Mouse (Mus musculus) mouse trophoblast stem cell (cell line): ENCODE data around the gene Spata22.
"Not testable (repeated sequence)": the region's sequence is repeated elsewhere in the genome, so short reads cannot be mapped to it uniquely, and the experiment has no call there.

Experiments used
- in situ Hi-C, 2 experiments: fragments of 300-500 bp; cut with MseI, MboI; formaldehyde crosslinking; loops; 2 replicates in 1 of 2; 3 replicates in 1 of 2; pipeline ENCODE4 v1.15.1; 2025

Spata22 gene

DNA sequence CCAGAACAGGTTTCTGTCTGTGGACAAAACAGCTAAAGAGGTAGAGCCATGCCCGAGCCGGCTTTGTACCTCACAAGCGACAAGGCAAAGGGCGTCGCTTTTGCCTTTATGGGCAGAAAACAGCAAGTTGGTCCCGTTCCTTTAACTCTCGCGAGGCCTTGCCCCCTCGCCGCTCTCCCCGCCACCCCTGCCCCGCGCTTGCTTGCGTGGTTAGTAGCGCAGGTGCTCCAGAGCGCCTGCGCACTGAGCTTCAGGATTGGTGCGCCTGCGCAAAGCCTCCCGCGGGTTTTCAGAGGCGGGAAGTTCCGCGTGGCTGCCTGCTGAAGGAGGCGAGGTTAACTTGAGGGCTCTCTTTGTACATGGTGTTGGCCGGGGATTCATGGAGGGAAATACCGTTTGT, at the start of gene Spata22, which contains the start of the genes Aspa and Gm49340:
Spata22 (plus strand) TSS at position 300 of the 400 bp plus-strand sequence.
Aspa (minus strand) TSS at position 155 of the 400 bp plus-strand sequence.
Gm49340 (plus strand) TSS at position 300 of the 400 bp plus-strand sequence.
- in situ Hi-C loops: no loop called here

DNA sequence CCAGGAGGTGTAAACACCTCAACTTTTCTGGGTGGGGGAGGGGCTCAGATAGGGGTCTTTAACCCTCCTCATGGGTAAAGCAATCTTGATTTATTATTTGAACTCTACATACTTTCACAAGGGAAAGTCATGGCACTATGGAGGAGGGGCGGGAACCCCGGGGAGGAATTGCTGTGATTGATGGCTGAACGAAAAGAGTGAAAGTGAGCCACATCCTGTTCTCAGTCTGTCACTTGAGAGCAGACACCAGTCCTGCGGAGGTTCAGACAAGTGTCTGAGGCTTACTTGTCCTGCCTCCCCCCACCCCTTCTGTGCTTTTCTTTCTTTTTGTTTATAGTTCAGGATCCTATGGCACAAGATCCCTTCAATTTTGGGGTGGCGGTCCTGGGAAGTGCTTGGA, 48.8 kb upstream of the Spata22 start:
- in situ Hi-C loops: loop anchor here in 1 of 2 experiments (5.0 kb wide), 1 partner anchor 37 kb away; no protein-coding TSS in a partner anchor

DNA sequence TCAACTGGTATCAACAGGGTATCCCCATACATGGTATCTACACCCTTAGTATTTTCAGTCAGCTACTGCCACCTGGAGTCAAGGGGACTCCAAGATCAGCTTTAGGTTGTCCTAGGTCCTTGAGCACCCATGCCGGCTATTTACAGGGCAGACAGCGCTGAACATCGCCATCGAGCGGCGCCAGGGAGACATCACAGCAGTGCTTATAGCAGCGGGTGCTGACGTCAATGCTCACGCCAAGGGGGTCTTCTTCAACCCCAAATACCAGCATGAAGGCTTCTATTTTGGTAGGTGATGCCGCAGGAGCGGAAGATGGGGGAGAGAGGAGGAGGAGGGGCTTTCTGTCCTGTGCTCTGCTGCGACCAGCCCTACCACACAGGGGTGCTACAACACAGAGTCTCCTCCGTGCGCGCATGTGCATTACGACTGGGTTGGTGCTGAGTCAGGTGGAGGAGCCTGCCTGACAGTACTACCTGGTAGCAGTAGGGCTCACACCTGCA, 48.0 kb upstream of the Spata22 start:
- in situ Hi-C loops: loop anchor here in 1 of 2 experiments (5.0 kb wide), 1 partner anchor 36 kb away; no protein-coding TSS in a partner anchor

DNA sequence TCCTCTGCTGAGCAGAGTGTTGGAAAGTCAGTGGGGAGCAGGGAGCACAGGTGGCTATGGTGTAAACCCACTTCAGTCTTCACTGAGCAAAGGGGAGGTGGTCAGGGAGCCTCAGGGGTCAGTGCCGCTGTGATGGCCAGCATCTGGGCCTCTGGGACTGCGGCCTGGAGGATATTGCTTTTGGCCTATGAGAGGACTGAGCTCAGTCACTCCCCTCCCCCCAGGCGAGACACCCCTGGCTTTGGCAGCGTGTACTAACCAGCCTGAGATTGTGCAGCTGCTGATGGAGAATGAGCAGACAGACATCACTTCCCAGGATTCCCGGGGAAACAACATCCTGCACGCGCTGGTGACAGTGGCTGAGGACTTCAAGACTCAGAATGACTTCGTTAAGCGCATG, 46.2 kb upstream of the Spata22 start:
- in situ Hi-C loops: loop anchor here in 1 of 2 experiments (5.0 kb wide), 1 partner anchor 34 kb away; no protein-coding TSS in a partner anchor

DNA sequence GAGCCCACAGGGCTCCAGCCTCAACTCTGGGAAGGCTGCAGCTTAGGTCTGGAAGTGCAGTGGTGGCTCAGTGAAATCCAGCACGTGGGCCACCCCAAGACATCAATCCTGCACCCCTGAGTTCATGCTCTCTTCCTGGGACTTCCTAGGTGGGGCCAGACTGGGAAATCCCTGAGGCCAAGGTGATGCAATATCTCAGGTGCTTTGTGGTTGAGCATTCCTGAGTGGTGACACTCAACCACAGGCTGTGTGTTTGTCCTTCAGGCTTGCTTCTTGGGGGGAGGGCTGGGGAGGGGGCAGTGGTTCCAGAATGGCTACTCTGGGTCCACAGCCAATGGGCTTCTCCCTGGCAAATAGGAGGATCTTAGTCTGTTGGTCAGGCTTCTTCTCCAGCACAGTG, 45.6 kb upstream of the Spata22 start:
- in situ Hi-C loops: loop anchor here in 1 of 2 experiments (5.0 kb wide), 1 partner anchor 33 kb away; no protein-coding TSS in a partner anchor

DNA sequence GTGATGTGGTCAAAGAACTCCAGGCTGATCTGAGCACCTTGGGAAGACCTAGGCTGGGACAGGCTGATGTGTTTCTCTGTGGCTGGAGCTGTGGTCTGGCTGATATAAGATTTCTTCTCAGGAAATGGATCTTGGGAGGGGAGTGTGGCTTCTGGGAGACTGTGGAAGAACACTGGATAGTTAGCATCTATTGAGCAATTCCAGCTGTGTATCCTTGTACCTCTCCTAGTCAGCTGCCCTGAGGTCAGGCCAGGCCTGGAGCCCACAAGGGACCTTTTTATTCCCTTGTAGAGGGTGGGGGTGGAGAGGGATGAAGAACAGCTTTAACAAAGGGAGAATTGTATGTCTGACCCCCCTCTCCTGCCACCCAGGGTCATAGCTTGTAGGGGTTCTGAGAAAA, 45.2 kb upstream of the Spata22 start:
- in situ Hi-C loops: loop anchor here in 1 of 2 experiments (5.0 kb wide), 1 partner anchor 33 kb away; no protein-coding TSS in a partner anchor

DNA sequence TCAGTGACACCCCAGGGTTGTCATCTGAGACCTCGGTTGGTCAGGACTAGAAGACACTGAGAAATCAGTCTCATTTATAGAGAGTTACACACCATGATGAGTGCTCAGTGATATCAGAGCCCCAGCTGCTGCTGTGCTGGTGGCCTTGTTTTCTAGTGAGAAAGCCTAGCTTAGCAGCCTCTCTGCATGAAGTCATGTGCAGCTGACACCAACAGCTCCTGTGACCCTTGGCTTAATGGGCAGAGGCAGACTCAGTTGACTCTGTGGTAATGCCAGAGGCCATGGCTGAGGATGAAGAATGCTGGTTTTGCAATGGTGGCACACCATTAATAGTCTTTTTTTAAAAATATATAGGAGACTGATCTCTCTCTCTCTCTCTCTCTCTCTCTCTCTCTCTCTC, 39.9 kb upstream of the Spata22 start:
- in situ Hi-C loops: no loop called here

DNA sequence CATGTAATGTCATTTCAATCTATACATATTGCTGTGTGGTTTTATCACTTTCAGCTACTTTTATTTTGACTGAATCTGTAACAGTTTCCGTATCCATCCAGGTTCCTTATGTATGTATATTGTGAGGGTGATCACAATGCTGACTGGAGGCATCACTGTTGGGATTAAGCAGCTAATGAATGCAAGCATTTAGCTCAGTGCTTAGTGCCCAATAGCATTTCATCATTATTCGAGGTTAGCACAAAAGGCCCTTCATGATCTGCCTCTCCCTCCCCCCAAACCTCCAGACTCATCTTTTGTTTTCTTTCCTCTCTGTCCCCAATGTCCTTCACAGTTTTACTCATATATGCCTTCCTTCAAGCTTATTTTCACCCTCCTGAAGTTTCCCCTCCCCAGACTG, 26.4 kb upstream of the Spata22 start:
- in situ Hi-C loops: no loop called here

DNA sequence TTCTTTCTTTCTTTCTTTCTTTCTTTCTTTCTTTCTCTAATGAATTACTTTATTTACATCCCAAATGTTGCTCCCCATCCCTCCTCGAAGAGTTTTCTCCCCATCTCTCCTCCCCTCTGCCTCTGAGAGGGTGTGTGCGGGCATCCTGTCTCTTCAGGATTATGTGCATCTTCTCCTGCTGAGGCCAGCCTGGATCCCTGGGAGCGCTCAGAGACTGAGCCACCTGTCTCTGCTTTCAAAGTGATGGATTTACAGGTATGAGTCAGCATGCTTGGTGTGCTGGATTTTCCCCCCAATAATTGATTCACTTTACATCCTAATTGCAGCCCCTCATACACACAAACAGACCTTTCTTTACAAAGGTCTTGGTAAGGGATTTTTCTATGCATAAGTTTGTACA, 13.6 kb upstream of the Spata22 start:
- in situ Hi-C loops: loop anchor here in 1 of 2 experiments (5.0 kb wide), 1 partner anchor 34 kb away; no protein-coding TSS in a partner anchor

DNA sequence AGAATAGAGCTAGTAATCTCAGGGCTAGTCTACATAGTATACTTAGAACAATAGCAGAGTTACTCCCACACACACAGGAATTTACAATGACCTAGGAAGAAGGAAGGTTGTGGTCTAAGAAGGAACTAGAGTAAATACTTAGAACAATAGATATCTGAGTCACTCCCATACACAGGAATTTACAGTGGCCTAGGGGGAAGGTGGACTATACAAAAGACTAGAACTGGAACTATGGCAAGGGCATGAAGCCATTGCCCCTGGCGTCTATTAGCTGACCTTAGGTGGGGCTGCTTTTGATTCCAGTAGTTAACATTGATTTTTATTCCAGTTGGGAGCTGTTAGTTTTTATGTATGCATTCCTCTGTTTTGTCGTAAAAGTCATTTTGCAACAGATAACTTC, 11.0 kb upstream of the Spata22 start:
- in situ Hi-C loops: loop anchor here in 1 of 2 experiments (5.0 kb wide), 1 partner anchor 36 kb away; no protein-coding TSS in a partner anchor

DNA sequence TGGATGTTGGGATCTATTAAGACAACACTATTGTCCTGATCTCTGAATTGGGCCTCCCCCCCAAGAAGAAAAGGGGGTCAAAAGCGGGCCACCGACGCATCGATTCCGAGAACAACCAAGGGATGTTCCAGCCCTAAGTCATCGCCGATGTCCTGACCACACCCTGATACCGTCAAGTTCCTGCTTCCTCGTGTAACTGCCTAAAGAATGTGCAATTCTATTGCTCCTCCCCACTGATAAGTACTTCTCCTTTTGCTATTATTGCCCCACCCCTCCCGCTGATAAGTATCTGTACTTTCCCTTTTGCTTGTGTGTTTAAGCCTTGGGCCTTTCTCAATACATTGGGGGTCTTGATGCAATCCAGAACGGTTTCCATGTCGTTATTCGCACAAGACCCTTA, 8.5 kb upstream of the Spata22 start:
- in situ Hi-C loops: not testable (repeated sequence)

DNA sequence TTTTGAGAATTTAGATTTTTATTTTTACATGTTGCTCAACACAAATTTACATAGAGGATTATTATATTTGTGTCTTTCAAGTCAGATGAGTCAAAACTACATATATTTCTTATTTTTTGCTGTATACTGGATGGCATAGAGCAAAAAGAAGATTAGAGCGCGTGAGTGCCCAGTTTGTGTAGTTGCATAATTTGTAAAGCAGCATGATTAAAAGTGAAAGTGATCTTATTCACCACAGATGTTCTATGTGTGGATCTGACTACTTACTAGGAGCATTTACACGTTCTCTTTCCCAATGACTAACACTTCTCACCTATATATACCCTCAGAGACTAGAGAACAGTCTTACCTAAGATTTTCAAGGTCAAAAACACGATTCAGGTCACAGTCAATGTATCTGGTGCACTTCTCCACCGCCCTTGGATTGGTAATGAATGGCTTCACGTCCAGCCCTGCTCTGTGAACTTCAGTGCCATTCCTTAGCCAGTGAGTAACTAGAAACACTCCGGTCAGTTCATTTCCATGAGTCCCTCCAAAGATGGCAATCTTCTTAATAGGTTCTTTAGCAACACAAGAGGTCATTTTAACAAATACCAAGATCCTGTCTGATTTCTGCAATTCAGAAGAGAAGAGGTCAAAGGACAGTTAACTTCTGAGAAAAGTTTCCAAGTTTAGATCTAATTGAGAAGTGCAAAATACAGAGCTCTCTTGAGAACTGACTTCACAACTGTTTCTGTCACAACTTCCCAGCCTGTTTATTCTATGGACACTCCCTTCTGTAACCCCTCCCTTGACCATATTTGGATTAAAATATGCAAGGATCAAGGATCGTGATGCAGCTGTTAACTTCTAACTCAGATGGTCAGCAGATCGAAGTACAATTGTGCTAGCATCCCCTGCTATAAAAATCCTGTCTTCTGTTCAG, 5.4 kb upstream of the Spata22 start:
- in situ Hi-C loops: no loop called here

DNA sequence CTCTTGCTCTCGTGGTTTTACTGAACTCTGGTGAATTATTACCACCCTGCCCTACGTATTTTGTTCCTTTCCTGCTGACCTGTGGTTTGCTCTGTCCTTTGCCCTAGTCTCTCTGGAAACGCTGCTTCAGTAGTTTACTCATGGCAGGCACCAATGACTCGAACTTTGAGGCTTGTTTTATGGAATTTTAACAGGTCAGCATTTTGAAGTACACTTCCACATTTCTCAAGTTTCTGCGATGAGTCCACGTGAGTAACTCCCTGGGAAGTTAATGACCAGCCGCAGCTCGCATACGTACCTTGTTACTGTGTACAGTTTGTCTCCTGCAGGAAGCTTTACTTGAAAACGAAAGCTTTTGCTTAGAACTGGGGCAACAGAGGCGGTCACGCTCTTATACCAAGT, 3.1 kb upstream of the Spata22 start:
- in situ Hi-C loops: no loop called here

DNA sequence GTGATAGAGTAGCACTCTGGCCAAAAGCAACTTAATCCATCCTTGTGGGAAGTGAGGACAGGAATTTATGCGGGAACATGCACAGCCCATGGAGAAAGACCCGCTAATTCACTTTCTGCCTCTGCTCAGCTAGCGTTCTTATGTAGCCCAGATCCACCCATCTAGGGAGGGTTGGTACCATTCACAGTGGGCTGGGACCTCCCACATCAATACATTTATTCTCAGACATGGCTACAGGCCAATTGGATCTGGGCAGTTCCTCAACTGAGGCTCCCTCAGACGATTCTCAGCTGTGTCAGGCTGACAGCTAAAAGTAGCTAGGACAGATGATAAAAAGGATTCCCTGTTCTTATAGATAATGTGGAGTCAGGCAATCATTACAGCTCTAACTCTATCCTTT, 2.2 kb upstream of the Spata22 start:
- in situ Hi-C loops: no loop called here

DNA sequence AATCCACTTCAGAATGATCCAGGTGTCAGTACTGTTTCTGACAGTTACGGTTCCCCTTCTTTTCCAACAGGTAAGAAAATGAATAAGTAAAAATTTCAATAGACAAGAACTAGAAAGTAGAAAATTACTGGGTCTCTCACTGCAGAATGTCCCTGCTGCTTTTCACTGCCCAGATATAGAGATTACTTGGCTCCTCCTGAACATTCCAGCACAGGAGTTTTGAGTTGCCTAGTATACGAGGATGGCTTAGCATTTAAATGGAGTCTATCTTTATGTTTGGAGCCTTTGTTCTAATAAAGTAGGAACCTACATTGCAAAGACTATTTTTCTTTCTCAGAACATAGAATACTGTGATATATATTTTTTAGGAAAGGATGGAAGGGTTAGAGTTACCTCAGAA, 3.8 kb downstream of the Spata22 start:
- in situ Hi-C loops: no loop called here

DNA sequence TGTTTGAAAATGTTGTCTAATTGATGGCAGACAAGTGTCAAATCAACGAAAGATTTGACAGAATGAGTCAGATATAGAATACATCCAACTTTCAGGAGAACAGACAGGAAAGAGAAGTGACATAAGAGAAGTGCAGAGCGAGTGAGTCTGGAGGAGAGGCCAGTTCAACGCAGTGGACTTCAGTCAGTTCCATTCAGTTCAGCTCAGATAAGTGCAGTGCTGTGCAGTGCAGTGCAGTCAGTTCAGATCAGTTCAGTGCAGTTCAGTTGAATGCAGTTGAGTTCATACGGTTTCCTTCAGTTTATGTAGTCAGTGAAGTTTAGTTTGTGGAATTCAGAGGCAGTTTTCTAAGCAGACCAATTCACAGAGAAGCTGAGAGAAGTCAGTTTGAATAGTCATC, 7.4 kb downstream of the Spata22 start:
- in situ Hi-C loops: no loop called here

DNA sequence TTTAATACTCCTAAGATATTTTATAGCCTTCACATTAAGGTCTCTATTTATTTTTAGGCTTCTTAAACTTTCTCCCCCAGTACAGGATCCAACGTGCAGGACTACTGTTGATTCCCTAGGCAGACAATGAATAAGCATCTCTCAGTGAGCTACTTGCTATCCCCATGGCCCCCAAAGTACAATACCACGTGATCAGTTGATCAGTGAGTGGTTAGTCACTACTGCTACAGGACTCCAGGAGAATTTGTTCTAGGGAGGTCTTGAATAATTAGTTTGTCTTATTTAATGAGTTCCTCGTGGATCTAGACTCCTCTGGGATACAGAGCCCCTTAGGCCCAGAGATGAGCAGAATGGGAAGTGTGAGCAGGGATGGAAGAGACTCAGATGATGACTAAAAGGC, 20.9 kb downstream of the Spata22 start, which contains the start of gene Olfr20:
Olfr20 (plus strand) TSS at position 301 of the 400 bp plus-strand sequence.
- in situ Hi-C loops: no loop called here

DNA sequence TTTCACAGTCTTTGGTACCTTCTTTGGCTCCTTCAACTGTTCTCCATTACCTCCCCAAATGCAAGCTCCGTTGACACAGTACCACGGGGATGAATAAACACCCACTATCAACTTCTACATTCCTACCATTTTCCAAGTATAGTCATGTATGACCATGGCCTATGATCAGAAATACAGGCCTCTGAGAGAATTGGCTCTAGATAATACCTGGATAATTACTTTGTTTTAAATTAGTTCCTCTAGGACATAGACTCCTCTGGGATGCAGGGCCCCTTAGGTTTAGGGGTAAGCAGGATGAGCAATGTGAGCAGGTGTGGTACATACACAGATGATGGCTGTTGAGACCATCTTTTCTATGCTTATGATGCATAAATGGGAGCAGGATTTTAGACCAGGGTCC, 41.4 kb downstream of the Spata22 start, which contains the start of gene Olfr376:
Olfr376 (plus strand) TSS at position 301 of the 400 bp plus-strand sequence.
- in situ Hi-C loops: no loop called here

DNA sequence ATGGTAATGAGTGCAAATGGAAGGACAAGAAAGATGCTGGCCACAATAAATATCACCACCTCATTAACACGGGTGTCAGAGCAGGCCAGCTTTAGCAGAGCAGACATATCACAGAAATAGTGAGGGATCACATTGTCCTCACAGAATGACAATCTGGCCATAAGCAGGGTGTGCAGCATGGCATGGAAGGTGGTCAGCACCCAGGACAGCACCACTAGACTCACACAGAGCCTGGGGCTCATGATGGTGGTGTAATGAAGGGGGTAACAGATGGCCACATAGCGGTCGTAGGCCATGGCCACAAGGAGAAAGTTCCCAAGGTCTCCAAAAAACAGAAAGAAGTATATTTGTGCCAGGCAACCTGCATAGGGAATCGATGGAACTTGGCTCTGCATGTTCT, 65.8 kb downstream of the Spata22 start:
- in situ Hi-C loops: no loop called here
